Mouse (Mus musculus) C2C12 (cell line): ENCODE data around the gene Catsper4. TPM values are rescaled to one million over a fixed set of nuclear protein-coding genes. Genes with fewer than 3 reads are reported as not detected.

Source experiments
- H3K27me3 ChIP-seq: one replicate; pipeline ENCODE4 v1.6.1; 2011; ENCODE audit not compliant: control insufficient read depth, insufficient read depth, insufficient read length
- H3K36me3 ChIP-seq: one replicate; pipeline ENCODE4 v1.6.1; 2011; ENCODE audit not compliant: control insufficient read depth, insufficient read depth
- H3K4me3 ChIP-seq: one replicate; pipeline ENCODE4 v1.5.1; 2011; ENCODE audit warnings: mild to moderate bottlenecking, control low read depth; ENCODE audit not compliant: poor library complexity, insufficient read depth, severe bottlenecking
- H3K79me2 ChIP-seq: one replicate; pipeline ENCODE4 v1.6.1; 2011; ENCODE audit not compliant: control insufficient read depth, insufficient read depth
- H3K79me3 ChIP-seq: one replicate; pipeline ENCODE4 v1.6.1; 2011; ENCODE audit warnings: low read depth, control low read depth
- H3ac ChIP-seq: one replicate; pipeline ENCODE3; 2011; ENCODE audit warnings: low read depth; ENCODE audit not compliant: control insufficient read depth, insufficient read length
- CEBPB ChIP-seq: IDR thresholded peaks from one replicate; pipeline ENCODE4 v1.6.1; 2011; ENCODE audit warnings: low read depth, mild to moderate bottlenecking, control low read depth, moderate library complexity
- CTCF ChIP-seq: IDR thresholded peaks from one replicate; pipeline ENCODE4 v1.5.1; 2011; ENCODE audit not compliant: control insufficient read depth, insufficient read depth, insufficient read length
- FOSL1 ChIP-seq: IDR thresholded peaks from one replicate; pipeline ENCODE4 v1.8.0; 2011; ENCODE audit warnings: mild to moderate bottlenecking, low read length; ENCODE audit not compliant: poor library complexity, insufficient read depth, severe bottlenecking
- MAX ChIP-seq: IDR thresholded peaks from one replicate; pipeline ENCODE4 v1.6.1; 2011; ENCODE audit warnings: mild to moderate bottlenecking, control low read depth
- MYOD1 ChIP-seq: IDR thresholded peaks from one replicate; pipeline ENCODE4 v1.6.1; 2011; ENCODE audit warnings: low read depth; ENCODE audit not compliant: control insufficient read depth, insufficient read length
- MYOG ChIP-seq: IDR thresholded peaks from one replicate; pipeline ENCODE4 v1.6.1; 2011; ENCODE audit not compliant: control insufficient read depth, insufficient read length; ENCODE audit errors: extremely low read depth
- USF1 ChIP-seq: IDR thresholded peaks from one replicate; pipeline ENCODE4 v1.6.1; 2011; ENCODE audit warnings: low read depth, mild to moderate bottlenecking, control low read depth, moderate library complexity
- polyA plus RNA-seq: library from polyadenylated mRNA; unstranded; fragments of >200 nt; fragmentation: generic; extraction: Trizol; gene quantifications from one replicate; pipeline ENCODE4 v1.2.1, GENCODE M21; 2012; ENCODE audit warnings: missing spikeins

Catsper4 gene
- polyA plus RNA-seq, 1 experiment = not detected

DNA sequence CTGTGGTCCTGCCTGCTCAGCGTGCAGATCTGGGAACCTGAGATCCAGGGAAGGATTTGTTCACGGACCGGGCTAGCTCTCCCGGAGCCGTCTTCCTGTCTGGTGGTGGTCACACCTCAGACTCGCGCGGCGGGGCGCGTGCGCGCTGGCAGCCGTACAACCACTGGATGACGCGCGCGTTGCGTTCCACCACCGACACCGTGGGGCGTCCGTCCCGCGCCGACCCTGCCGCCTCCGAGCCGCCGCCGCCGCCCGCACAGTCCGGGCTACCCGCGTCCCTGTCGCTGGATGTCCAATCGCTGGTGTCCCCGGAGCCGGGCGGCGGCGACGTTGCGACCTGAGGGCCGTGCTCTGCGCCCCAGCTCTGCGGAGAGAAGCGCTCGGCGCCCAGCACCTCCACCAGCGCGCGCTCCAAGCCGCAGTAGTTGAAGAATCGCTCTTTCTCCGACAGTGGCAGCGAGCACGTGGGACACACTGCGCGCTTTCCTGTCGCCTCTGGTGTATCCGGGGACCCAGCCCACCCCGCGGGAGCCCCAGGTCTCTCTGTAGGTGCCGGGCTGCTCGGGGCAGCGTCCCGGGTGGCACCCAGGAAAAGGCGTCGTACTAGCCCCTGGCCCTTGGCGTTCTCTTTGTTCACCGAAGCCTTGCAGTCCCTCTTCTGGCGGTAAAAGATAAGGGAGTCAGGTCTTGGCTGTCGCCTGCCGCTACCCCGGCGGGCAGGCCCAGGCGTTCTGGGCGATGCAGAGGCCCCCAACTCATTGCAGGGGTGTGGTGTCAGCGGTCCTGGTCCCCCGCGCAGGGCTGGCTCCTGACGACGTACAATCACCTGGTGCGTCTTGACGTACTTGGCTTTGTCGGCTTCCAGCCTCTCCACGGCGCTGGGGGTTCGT is 24.3 kb upstream of the Catsper4 start:
- Histone ChIP-seq H3K79me2 (no peaks in the 10 kb centered on the region), H3ac (no peak overlapping the region), H3K4me3 (no peak overlapping the region), H3K36me3 (no peaks in the 10 kb centered on the region), H3K27me3 (peaks cover 74% of the 10 kb centered on the region), H3K79me3 (no peaks in the 10 kb centered on the region)
- TF ChIP-seq FOSL1 (no peak), CEBPB (no peak), USF1 (no peak)

DNA sequence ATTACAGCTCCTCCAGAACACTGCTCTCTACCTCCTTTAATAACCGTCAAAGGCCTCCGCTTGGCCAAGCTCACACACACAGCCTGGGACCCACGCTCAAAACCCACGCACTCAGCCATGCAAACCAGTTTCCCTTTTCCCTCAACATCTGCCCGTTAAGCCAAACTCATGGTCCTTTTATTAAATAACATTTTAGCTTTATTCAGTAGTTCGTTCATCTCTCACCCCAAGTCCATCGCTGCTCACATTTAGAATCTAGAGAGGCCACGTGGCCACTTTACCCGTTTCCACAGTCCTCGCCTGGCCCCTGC is 23.7 kb upstream of the Catsper4 start:
- Histone ChIP-seq H3K79me2 (no peaks in the 10 kb centered on the region), H3K79me3 (no peaks in the 10 kb centered on the region), H3ac (no peak overlapping the region), H3K27me3 (peaks cover 74% of the 10 kb centered on the region), H3K36me3 (no peaks in the 10 kb centered on the region), H3K4me3 (no peak overlapping the region)
- no peak for TF ChIP-seq MYOG

DNA sequence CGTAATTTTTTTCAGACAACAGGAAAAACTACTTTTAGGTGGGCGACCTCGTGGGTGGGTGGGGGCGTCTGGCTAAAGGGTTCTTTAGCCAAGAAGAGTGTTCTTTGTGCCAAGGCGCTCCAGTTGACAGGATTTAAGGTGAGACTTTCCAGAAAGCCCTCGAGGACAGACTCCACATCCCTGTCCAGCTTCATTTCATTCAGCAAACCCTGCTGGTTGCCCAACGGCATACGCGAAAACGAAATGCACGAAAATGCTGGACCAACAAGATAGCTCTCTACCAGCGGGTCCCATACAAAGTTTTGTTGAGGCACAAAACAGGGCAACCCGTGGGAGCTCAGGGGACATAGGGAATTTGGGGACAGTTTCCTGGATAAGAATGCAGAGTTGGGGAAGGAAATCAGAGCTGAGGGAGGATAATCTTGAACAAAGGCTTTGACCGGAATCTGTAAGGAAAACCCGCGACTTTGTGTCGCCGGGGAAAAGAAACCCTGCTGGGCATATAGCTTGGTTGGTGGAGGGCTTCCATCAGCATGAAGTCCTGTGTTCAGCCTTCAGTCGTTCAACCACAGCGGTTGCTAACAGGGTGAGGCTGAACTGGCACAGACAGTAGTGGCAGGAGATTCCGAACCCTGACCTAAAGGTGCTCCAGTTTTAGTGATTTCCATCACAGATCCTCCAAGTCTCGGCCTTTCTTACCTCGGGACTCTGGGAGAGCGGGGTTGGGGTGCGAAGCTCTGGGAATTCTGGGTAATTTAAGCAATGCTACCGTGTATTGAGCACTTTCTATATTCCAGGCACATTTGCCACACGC is 23.1 kb upstream of the Catsper4 start:
- TF ChIP-seq FOSL1 = no peak
- no peak for TF ChIP-seq MYOG
- TF ChIP-seq CEBPB = no peak
- no peak for TF ChIP-seq MAX
- no peak for TF ChIP-seq MYOD1
- no peak for TF ChIP-seq USF1
- TF ChIP-seq CTCF = no peak
- no peaks in the 10 kb centered on the region for H3K79me2 ChIP-seq
- no peak overlapping the region for H3ac ChIP-seq
- no peaks in the 10 kb centered on the region for H3K79me3 ChIP-seq
- no peaks in the 10 kb centered on the region for H3K36me3 ChIP-seq
- H3K27me3 ChIP-seq = peaks cover 74% of the 10 kb centered on the region
- no peak overlapping the region for H3K4me3 ChIP-seq

DNA sequence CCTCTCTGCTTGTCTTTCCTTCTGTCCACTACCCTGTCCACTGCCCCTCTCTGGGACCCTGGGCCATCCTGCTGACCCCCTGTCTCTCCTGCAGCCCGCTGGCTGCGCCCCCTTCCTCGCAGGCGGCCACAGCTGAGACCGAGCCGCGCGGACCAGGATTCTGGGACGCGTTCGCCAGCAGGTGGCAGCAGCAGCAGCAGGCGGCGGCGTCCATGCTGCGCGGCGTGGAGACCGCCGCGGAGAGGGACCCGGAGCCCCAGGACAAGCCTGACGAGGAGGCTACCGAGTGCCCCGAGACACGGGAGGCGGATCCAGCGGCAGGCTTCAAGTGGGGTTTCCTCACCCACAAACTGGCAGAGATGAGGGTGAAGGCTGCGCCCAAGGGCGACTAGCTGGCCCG is 22.5 kb upstream of the Catsper4 start:
- TF ChIP-seq MYOD1 (no peak), USF1 (no peak), CTCF (peak; percentile 96), MAX (no peak)
- H3K4me3 ChIP-seq = no peak overlapping the region
- peaks cover 69% of the 10 kb centered on the region for H3K27me3 ChIP-seq
- H3K79me2 ChIP-seq = peaks cover 5% of the 10 kb centered on the region
- no peaks in the 10 kb centered on the region for H3K36me3 ChIP-seq
- no peak overlapping the region for H3ac ChIP-seq
- peaks cover 3% of the 10 kb centered on the region for H3K79me3 ChIP-seq

DNA sequence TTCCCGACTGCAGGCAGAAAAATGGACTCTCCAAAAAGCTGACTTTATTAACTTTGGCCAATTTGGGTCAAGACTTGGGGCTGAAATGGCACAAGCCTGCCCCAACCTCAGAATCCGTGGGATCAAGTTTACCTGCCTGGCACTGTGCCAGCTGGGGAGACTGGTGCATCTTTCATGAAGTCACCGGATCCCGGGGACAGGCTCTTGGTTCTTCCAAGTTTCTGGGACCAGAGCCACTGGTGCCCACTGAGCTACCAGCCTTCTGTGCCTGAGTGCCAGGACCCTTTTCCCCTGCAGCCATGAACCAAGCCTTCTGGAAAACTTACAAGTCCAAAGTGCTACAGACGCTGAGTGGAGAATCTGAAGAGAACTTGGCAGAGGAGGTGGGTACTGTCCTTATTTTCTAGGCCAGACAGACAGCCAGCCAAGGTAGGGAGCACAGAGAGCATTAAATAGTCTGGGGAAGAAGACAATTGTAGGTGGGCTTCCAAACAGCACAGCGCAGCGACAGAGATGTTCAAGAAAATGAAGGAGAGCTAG is 19.6 kb upstream of the Catsper4 start, which contains the start of gene Gm30191:
Gm30191 (plus strand) TSS at position 217 of the 540 bp plus-strand sequence.
- peaks cover 41% of the 10 kb centered on the region for H3K27me3 ChIP-seq
- no peaks in the 10 kb centered on the region for H3K36me3 ChIP-seq
- no peak for TF ChIP-seq CEBPB
- no peak for TF ChIP-seq MYOD1
- no peak for TF ChIP-seq MAX
- TF ChIP-seq USF1 = no peak
- no peak for TF ChIP-seq FOSL1
- TF ChIP-seq CTCF = no peak
- TF ChIP-seq MYOG = no peak
- H3K79me3 ChIP-seq = peaks cover 3% of the 10 kb centered on the region
- H3K4me3 ChIP-seq = no peak within 1 kb of the TSS
- H3ac ChIP-seq = no peak within 1 kb of the TSS
- peaks cover 12% of the 10 kb centered on the region for H3K79me2 ChIP-seq

DNA sequence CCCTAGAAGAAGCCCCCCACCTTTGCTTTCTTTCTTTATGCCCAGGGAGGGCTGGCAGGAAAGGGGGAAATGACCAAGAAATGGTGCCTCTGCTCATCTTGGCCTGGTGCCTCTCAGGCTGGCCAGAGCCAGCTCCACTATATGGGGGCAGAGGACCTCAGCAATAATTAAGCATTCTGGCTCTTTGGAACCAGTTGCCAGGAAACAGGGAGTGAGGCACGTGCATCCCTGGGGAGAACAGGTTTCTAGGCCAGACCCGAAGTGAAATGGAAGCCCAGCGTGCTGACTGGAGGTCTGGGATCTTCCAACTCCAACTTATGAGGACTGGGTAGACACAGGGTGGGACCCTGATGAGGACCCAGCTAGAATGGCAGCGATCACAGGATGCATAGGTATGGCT is 19.1 kb upstream of the Catsper4 start:
- TF ChIP-seq USF1 (no peak), MAX (no peak), MYOD1 (no peak), CEBPB (no peak), FOSL1 (no peak), MYOG (no peak), CTCF (no peak)
- H3K4me3 ChIP-seq = no peak overlapping the region
- peaks cover 36% of the 10 kb centered on the region for H3K27me3 ChIP-seq
- H3K79me2 ChIP-seq = peaks cover 12% of the 10 kb centered on the region
- H3K79me3 ChIP-seq = peaks cover 3% of the 10 kb centered on the region
- H3ac ChIP-seq = no peak overlapping the region
- H3K36me3 ChIP-seq = no peaks in the 10 kb centered on the region
